Mouse (Mus musculus): Measurements from ENCODE around the gene Dclk2. TPM values are rescaled to one million over a fixed set of nuclear protein-coding genes. Genes with fewer than 3 reads are reported as not detected.

The Dclk2 gene
- total RNA-seq, 2 experiments from 2014 or later, result 2.6 to 4.2 TPM

Other genes with a start within 250 kb of the Dclk2 start
- gene Cd1d1, start 78.6 kb upstream of the Dclk2 start, total RNA-seq (2021), result 1 to 10 TPM; 8.9 to 9.1 TPM

All from heart, postnatal 14 days (tissue).